Mouse (Mus musculus): ENCODE measurements around the gene Zc3h12a. TPM values are rescaled to one million over a fixed set of nuclear protein-coding genes. Genes with fewer than 3 reads are reported as not detected.

The Zc3h12a gene
- total and polyA plus RNA-seq, 3 experiments = 0.92 to 3.3 TPM; not detected in 1

DNA sequence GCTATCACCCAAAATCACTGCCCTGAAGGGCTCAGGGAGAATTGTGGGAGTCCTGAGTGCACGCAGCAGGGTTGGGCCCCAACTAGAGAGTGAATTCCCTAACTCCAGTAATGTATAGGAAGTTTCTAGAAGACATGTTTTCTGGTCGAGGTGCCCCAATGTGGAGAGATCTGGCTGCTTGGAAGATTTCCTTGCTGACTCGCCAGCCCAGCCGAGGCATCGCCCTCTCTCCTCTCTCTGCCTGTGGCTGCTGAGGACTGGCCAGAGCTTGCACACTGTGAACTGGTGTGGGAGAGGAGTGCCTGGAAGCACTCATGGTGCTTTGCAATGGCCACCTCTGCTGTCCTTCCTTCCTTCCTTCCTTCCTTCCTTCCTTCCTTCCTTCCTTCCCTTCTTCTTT is 7.0 kb upstream of the Zc3h12a start:
- Histone ChIP-seq H3K9me3 (replicated peaks; ENCODE audit: insufficient read depth, low read length) (no peaks in the 10 kb centered on the region), H3K79me2 (ENCODE audit: control insufficient read depth, insufficient read depth, low read length, poor library complexity) (no peaks in the 10 kb centered on the region), H3K36me3 (ENCODE audit: control insufficient read depth in 1 of 2, insufficient read depth in 2 of 2, low read length in 2 of 2) (peaks cover 0 to 2% of the 10 kb centered on the region in 2 experiments; a peak in 1 of 4 replicates), H3K27me3 (ENCODE audit: control insufficient read depth in 1 of 2, insufficient read depth in 2 of 2, low read length in 2 of 2) (no peaks in the 10 kb centered on the region), H3K4me1 (ENCODE audit: control insufficient read depth in 1 of 2, insufficient read depth in 2 of 2, low read length in 2 of 2) (peaks cover 0 to 5% of the 10 kb centered on the region in 2 experiments; a peak in 2 of 4 replicates), H3K9ac (ENCODE audit: control insufficient read depth, low read depth, low read length, poor library complexity, severe bottlenecking) (no peak overlapping the region), H3K27ac (ENCODE audit: control insufficient read depth, low read depth, low read length) (no peak overlapping the region), H3K4me3 (ENCODE audit: control insufficient read depth in 1 of 2, insufficient read depth in 1 of 2, low read depth in 2 of 2, low read length in 2 of 2) (no peak overlapping the region)
- no peak for DNase-seq (ENCODE audit: low read depth, low spot score)
- TF ChIP-seq E2F4 (IDR thresholded peaks at IDR 0.05; ENCODE audit: borderline replicate concordance, low read depth, low read length) (no peak), POLR2AphosphoS2 (IDR thresholded peaks at IDR 0.05; ENCODE audit: low read length) (no peak), JUND (IDR thresholded peaks at IDR 0.05; ENCODE audit: low read depth, low read length) (no peak), SMC3 (IDR thresholded peaks at IDR 0.05; ENCODE audit: low read depth, low read length) (no peak), ETS1 (IDR thresholded peaks at IDR 0.05; ENCODE audit: low read depth, low read length) (no peak), ZNF384 (IDR thresholded peaks at IDR 0.05; ENCODE audit: low read depth, low read length) (no peak), ZMIZ1 (IDR thresholded peaks at IDR 0.05; ENCODE audit: low read depth, low read length) (no peak), ZC3H11A (IDR thresholded peaks at IDR 0.05; ENCODE audit: low read depth, low read length) (no peak), GATA1 (IDR thresholded peaks at IDR 0.05; ENCODE audit: low read depth, low read length) (no peak), ZKSCAN1 (IDR thresholded peaks at IDR 0.05; ENCODE audit: low read depth, low read length) (no peak), CHD2 (IDR thresholded peaks at IDR 0.05; ENCODE audit: low read length) (no peak), GABPA (IDR thresholded peaks at IDR 0.05; ENCODE audit: low read depth, low read length) (no peak), MYB (IDR thresholded peaks at IDR 0.05; ENCODE audit: low read depth, low read length) (no peak), POLR2A (IDR thresholded peaks at IDR 0.05; ENCODE audit: control insufficient read depth in 1 of 2, insufficient read depth in 1 of 2, low read depth in 1 of 2, low read length in 2 of 2, poor library complexity in 1 of 2) (no peak), MAX (IDR thresholded peaks at IDR 0.05; ENCODE audit: low read length) (no peak), RAD21 (IDR thresholded peaks at IDR 0.05; ENCODE audit: low read depth, low read length) (no peak)

DNA sequence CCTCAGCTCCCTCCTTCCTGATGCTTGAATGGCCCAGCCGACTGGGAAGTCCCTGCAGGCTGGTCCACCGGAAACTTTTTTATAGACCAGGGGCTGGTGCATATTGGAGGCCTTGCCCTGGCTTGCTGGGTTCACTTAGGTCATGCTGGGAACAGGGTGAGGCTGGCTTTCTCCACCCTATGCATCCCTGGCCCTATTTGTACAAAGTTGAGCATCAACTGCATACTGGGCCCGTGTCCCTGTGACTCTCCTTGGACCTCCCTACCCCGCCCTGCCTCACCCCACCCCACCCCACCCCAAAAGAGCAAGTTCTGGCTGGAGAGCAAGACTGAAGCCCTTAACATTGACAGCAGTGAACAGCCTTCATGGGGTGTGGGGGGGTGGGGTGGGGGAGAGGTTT is 6.6 kb upstream of the Zc3h12a start:
- no peak for DNase-seq (ENCODE audit: low read depth, low spot score)
- Histone ChIP-seq H3K9ac (ENCODE audit: control insufficient read depth, low read depth, low read length, poor library complexity, severe bottlenecking) (no peak overlapping the region), H3K4me3 (ENCODE audit: control insufficient read depth in 1 of 2, insufficient read depth in 1 of 2, low read depth in 2 of 2, low read length in 2 of 2) (no peak overlapping the region), H3K27ac (ENCODE audit: control insufficient read depth, low read depth, low read length) (no peak overlapping the region), H3K27me3 (ENCODE audit: control insufficient read depth in 1 of 2, insufficient read depth in 2 of 2, low read length in 2 of 2) (no peaks in the 10 kb centered on the region), H3K9me3 (replicated peaks; ENCODE audit: insufficient read depth, low read length) (no peaks in the 10 kb centered on the region), H3K79me2 (ENCODE audit: control insufficient read depth, insufficient read depth, low read length, poor library complexity) (no peaks in the 10 kb centered on the region), H3K4me1 (ENCODE audit: control insufficient read depth in 1 of 2, insufficient read depth in 2 of 2, low read length in 2 of 2) (peaks cover 0 to 5% of the 10 kb centered on the region in 2 experiments; a peak in 2 of 4 replicates), H3K36me3 (ENCODE audit: control insufficient read depth in 1 of 2, insufficient read depth in 2 of 2, low read length in 2 of 2) (peaks cover 0 to 2% of the 10 kb centered on the region in 2 experiments; a peak in 1 of 4 replicates)
- TF ChIP-seq POLR2AphosphoS5 (IDR thresholded peaks at IDR 0.05; ENCODE audit: borderline replicate concordance, low read depth, low read length) = no peak
- no peak for TF ChIP-seq USF1 (IDR thresholded peaks at IDR 0.05; ENCODE audit: low read depth, low read length)
- no peak for TF ChIP-seq ZC3H11A (IDR thresholded peaks at IDR 0.05; ENCODE audit: low read depth, low read length)
- no peak for TF ChIP-seq MAZ (IDR thresholded peaks at IDR 0.05; ENCODE audit: low read depth, low read length)
- no peak for TF ChIP-seq ZKSCAN1 (IDR thresholded peaks at IDR 0.05; ENCODE audit: low read depth, low read length)
- TF ChIP-seq ELF1 (IDR thresholded peaks at IDR 0.05; ENCODE audit: low read depth, low read length) = no peak
- TF ChIP-seq POLR2AphosphoS2 (IDR thresholded peaks at IDR 0.05; ENCODE audit: low read length) = no peak
- no peak for TF ChIP-seq MYB (IDR thresholded peaks at IDR 0.05; ENCODE audit: low read depth, low read length)
- no peak for TF ChIP-seq GABPA (IDR thresholded peaks at IDR 0.05; ENCODE audit: low read depth, low read length)
- TF ChIP-seq USF2 (IDR thresholded peaks at IDR 0.05; ENCODE audit: borderline replicate concordance in 1 of 2, insufficient read depth in 1 of 2, low read depth in 1 of 2, low read length in 2 of 2) = no peak
- TF ChIP-seq MYC (IDR thresholded peaks at IDR 0.05; ENCODE audit: low read depth, low read length) = no peak
- no peak for TF ChIP-seq TBP (IDR thresholded peaks at IDR 0.05; ENCODE audit: low read depth, low read length)
- no peak for TF ChIP-seq CHD1 (IDR thresholded peaks at IDR 0.05; ENCODE audit: low read depth, low read length)
- TF ChIP-seq TCF12 (IDR thresholded peaks at IDR 0.05; ENCODE audit: low read depth, low read length) = no peak
- no peak for TF ChIP-seq SMC3 (IDR thresholded peaks at IDR 0.05; ENCODE audit: low read depth, low read length)
- TF ChIP-seq TAL1 (IDR thresholded peaks at IDR 0.05; ENCODE audit: low read length) = no peak
- TF ChIP-seq UBTF (IDR thresholded peaks at IDR 0.05; ENCODE audit: borderline replicate concordance, insufficient read depth, low read depth, low read length) = no peak
- no peak for TF ChIP-seq MEF2A (IDR thresholded peaks at IDR 0.05; ENCODE audit: extremely low read depth, insufficient replicate concordance, low read depth, low read length, poor library complexity, severe bottlenecking)
- no peak for TF ChIP-seq NELFE (IDR thresholded peaks at IDR 0.05; ENCODE audit: low read depth, low read length)
- TF ChIP-seq ZNF384 (IDR thresholded peaks at IDR 0.05; ENCODE audit: low read depth, low read length) = no peak
